23 mouse cellular contexts compared by ENCODE assay signal in genomic region chr2:68949728-68950127, GRCm38 (mm10).
DNase-seq lines count a peak whose midpoint lies in the region; ATAC-seq and TF ChIP-seq lines count a peak whose summit lies in the region.
"Had no signal": no experiment of that assay in that cellular context is flagged by ENCODE, and none has a peak within 500 bp of the region (broad histone marks: within the 10 kb centered on the region; RNA-seq: fewer than 3 reads in every experiment).

No protein-coding gene starts in this region.

- H3K27me3 ChIP-seq in intestine, postnatal 0 days (replicated peaks; ENCODE audit: control insufficient read depth, insufficient read depth, low read length) = no peaks in the 10 kb centered on the region
- H3K27me3 ChIP-seq in intestine, embryonic 16.5 days (replicated peaks; ENCODE audit: control insufficient read depth, insufficient read depth, low read length) = no peaks in the 10 kb centered on the region
- H3K27me3 ChIP-seq in G1E (ENCODE audit: insufficient read depth, low read length) = no peaks in the 10 kb centered on the region
- H3K27me3 ChIP-seq in heart, embryonic 16.5 days (ENCODE audit: control insufficient read depth, insufficient read depth, low read length) = no peaks in the 10 kb centered on the region
- H3K27me3 ChIP-seq: heart, embryonic 15.5 days; midbrain, embryonic 12.5 days; neural tube, embryonic 13.5 days; Patski had no signal

- WGBS in intestine, postnatal 0 days = 69% methylated on average over 5 of the region's 5 CpGs
- 77% methylated on average over 5 of the region's 5 CpGs for WGBS in intestine, embryonic 16.5 days
- 45% methylated on average over 5 of the region's 5 CpGs for WGBS in heart, embryonic 16.5 days

- H3K4me2 ChIP-seq in intestine, postnatal 0 days (replicated peaks; ENCODE audit: low read depth) = no peak overlapping the region
- no peak overlapping the region for H3K4me2 ChIP-seq in intestine, embryonic 16.5 days (ENCODE audit: low read depth, low read length)
- no peak overlapping the region for H3K4me2 ChIP-seq in heart, embryonic 16.5 days (ENCODE audit: low read depth, low read length)
- H3K4me2 ChIP-seq: heart, embryonic 15.5 days; midbrain, embryonic 12.5 days; neural tube, embryonic 13.5 days had no signal

- H3K4me3 ChIP-seq in intestine, postnatal 0 days (ENCODE audit: low read depth, low read length) = no peak overlapping the region
- no peak overlapping the region for H3K4me3 ChIP-seq in intestine, embryonic 16.5 days (ENCODE audit: low read length)
- no peak overlapping the region for H3K4me3 ChIP-seq in G1E (ENCODE audit: low read depth, low read length)
- H3K4me3 ChIP-seq in heart, embryonic 16.5 days (ENCODE audit: low read length) = no peak overlapping the region
- H3K4me3 ChIP-seq: embryonic facial prominence, embryonic 10.5 days; heart, embryonic 15.5 days; limb, embryonic 10.5 days; midbrain, embryonic 12.5 days; neural tube, embryonic 13.5 days had no signal

- H3K4me1 ChIP-seq in intestine, postnatal 0 days (replicated peaks; ENCODE audit: control insufficient read depth, insufficient read depth, low read length) = peaks cover 3% of the 10 kb centered on the region; the same call in 1 of the 2 replicates
- H3K4me1 ChIP-seq in intestine, embryonic 16.5 days (ENCODE audit: control insufficient read depth, insufficient read depth, low read length) = peaks cover 14% of the 10 kb centered on the region
- H3K4me1 ChIP-seq in G1E (ENCODE audit: insufficient read depth, low read depth, low read length) = peaks cover 52% of the 10 kb centered on the region
- H3K4me1 ChIP-seq in heart, embryonic 16.5 days (ENCODE audit: control insufficient read depth, insufficient read depth, low read length) = peaks cover 13% of the 10 kb centered on the region
- H3K4me1 ChIP-seq: midbrain, embryonic 12.5 days; neural tube, embryonic 13.5 days had no signal

- intact Hi-C loops in left cerebral cortex, postnatal 36 days (cut with DNase I) = no loop called here

- no peaks in the 10 kb centered on the region for H3K9me3 ChIP-seq in intestine, postnatal 0 days (ENCODE audit: control insufficient read depth)
- 0 out of 2 replicates have a peak, but pooled peaks cover 2% of the 10 kb centered on the region for H3K9me3 ChIP-seq in intestine, embryonic 16.5 days (ENCODE audit: control insufficient read depth, low read length)
- H3K9me3 ChIP-seq in G1E (replicated peaks) = no peaks in the 10 kb centered on the region
- peaks cover 3% of the 10 kb centered on the region; the same call in 1 of the 2 replicates for H3K9me3 ChIP-seq in heart, embryonic 16.5 days (replicated peaks; ENCODE audit: control insufficient read depth, low read length)
- H3K9me3 ChIP-seq: embryonic facial prominence, embryonic 10.5 days; heart, embryonic 15.5 days; limb, embryonic 10.5 days had no signal

- peaks cover 2% of the 10 kb centered on the region; the same call in 1 of the 2 replicates for H3K36me3 ChIP-seq in intestine, postnatal 0 days (ENCODE audit: control insufficient read depth, insufficient read depth)
- no peaks in the 10 kb centered on the region; the same call in 1 of the 2 replicates for H3K36me3 ChIP-seq in intestine, embryonic 16.5 days (ENCODE audit: control insufficient read depth, insufficient read depth, low read length)
- peaks cover 59% of the 10 kb centered on the region for H3K36me3 ChIP-seq in G1E (replicated peaks)
- peaks cover 5% of the 10 kb centered on the region for H3K36me3 ChIP-seq in heart, embryonic 16.5 days (ENCODE audit: control insufficient read depth, insufficient read depth)
- H3K36me3 ChIP-seq: heart, embryonic 15.5 days; midbrain, embryonic 12.5 days had no signal

- TF ChIP-seq CTCF in intestine, postnatal 0 days (IDR thresholded peaks at IDR 0.05; ENCODE audit: low read depth) = no peak
- TF ChIP-seq CTCF in G1E (IDR thresholded peaks at IDR 0.05; ENCODE audit: low read depth, low read length) = no peak

- ATAC-seq in intestine, postnatal 0 days = no peak
- ATAC-seq in intestine, embryonic 16.5 days = no peak
- ATAC-seq in G1E (ENCODE audit: extremely low read depth, insufficient number of reproducible peaks, low FRiP score, poor library complexity, severe bottlenecking) = peak; percentile 17; the same call in 1 of the 2 replicates
- peak; percentile 55; the same call in 1 of the 2 replicates for ATAC-seq in heart, embryonic 16.5 days (replicated peaks; ENCODE audit: extremely low read depth, insufficient read depth, low FRiP score)
- ATAC-seq: activated CD4-positive, CD25-positive, alpha-beta regulatory T cell, adult 4 months; forebrain, embryonic 16.5 days; hindbrain, embryonic 16.5 days; Patski had no signal

- H3K9ac ChIP-seq in intestine, postnatal 0 days (ENCODE audit: low read depth, low read length) = no peak overlapping the region
- H3K9ac ChIP-seq in intestine, embryonic 16.5 days (ENCODE audit: low read depth, low read length) = no peak overlapping the region
- H3K9ac ChIP-seq in heart, embryonic 16.5 days (ENCODE audit: low read length) = no peak overlapping the region
- H3K9ac ChIP-seq: heart, embryonic 15.5 days; midbrain, embryonic 12.5 days; neural tube, embryonic 13.5 days had no signal

- DNase-seq in G1E (ENCODE audit: low spot score) = no peak
- peak; percentile 16 for DNase-seq in fibroblast of lung, adult 2 months (ENCODE audit: low read depth)
- DNase-seq in left cerebral cortex, postnatal 36 days (ENCODE audit: low spot score in 2 of 2) = no peak
- DNase-seq in frontal cortex, postnatal 36 days (ENCODE audit: low spot score in 2 of 2) = no peak
- no peak for DNase-seq in right cerebral cortex, postnatal 25 days
- DNase-seq: cerebellum, adult 11 months; cerebellum, postnatal 36 days; kidney, adult 8-10 months; lung, postnatal 14 days; right cerebral cortex, postnatal 4 days; thymus, postnatal 4 days had no signal

- H3K27ac ChIP-seq in intestine, postnatal 0 days (ENCODE audit: low read depth, low read length) = 0 out of 2 replicates have a peak overlapping the region, but pooled peaks have one; percentile 21
- H3K27ac ChIP-seq in intestine, embryonic 16.5 days (ENCODE audit: low read length) = no peak overlapping the region
- no peak overlapping the region for H3K27ac ChIP-seq in heart, embryonic 16.5 days (ENCODE audit: low read length)
- H3K27ac ChIP-seq: embryonic facial prominence, embryonic 10.5 days; heart, embryonic 15.5 days; limb, embryonic 10.5 days; midbrain, embryonic 12.5 days; neural tube, embryonic 13.5 days had no signal

Comparison
In these comparisons a context has a peak if more than half of its experiments do, and no peak if none do; other contexts are left out.
1. ATAC-seq: peak in G1E (single experiment) and heart, embryonic 16.5 days (single experiment); none in intestine, postnatal 0 days (single experiment) and intestine, embryonic 16.5 days (single experiment).